Mouse (Mus musculus) left cerebral cortex, adult 2 months (tissue): ENCODE measurements around the gene Slc36a2. TPM values are rescaled to one million over a fixed set of nuclear protein-coding genes. Genes with fewer than 3 reads are reported as not detected.
"Not testable (repeated sequence)": the region's sequence is repeated elsewhere in the genome, so short reads cannot be mapped to it uniquely, and the experiment has no call there.

ENCODE experiments used
- DNase-seq, 2 experiments: peaks; one replicate each; pipeline ENCODE4 v3.0.0; 2021 to 2022; ENCODE audit warnings: low spot score in 2 of 2, mixed read lengths in 1 of 2; ENCODE audit errors: extremely low spot score in 1 of 2
- H3K27ac ChIP-seq: fragments of 200-600 bp; 2 replicates; pipeline ENCODE4 v1.8.1; 2022
- H3K4me3 ChIP-seq: fragments of 200-600 bp; 2 replicates; pipeline ENCODE4 v1.8.1; 2022
- CTCF ChIP-seq: fragments of 200-600 bp; IDR thresholded peaks from 2 replicates; pipeline ENCODE4 v1.8.1; 2022; ENCODE audit warnings: antibody characterized with exemption, mild to moderate bottlenecking, moderate library complexity
- intact Hi-C: fragments of 180-260 bp; cut with DNase I; formaldehyde crosslinking; loops from one replicate; pipeline ENCODE4 v1.15.1; 2025
- total RNA-seq, 2 experiments: library from RNA; stranded (reverse); gene quantifications; 2 replicates each; pipeline ENCODE4 v1.2.3; 2021

Gene Slc36a2
- total RNA-seq, 2 experiments from 2014 or later = 0.32 TPM; not detected in 1

DNA sequence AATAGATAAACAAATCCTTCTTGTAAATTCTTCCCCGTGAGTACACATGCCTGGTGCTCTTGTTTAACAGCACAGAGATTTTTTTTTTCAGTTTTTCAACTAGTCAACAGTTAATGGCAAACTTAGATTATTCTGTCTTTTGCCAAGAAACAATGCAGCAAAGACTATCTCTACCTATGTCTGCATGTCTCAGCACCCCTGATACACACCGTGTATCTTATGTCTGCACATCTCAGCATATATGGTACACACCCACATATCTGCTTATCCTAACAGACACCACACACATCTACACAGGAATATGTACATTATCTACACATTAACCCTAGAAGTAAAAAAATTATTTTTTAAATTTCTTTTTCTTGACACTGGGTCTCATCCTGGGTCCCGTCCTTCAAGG is 58.2 kb downstream of the Slc36a2 start:
- Histone ChIP-seq H3K4me3 (no peak overlapping the region), H3K27ac (no peak overlapping the region)
- intact Hi-C loops = no loop called here
- no peak for TF ChIP-seq CTCF
- no peak for DNase-seq

DNA sequence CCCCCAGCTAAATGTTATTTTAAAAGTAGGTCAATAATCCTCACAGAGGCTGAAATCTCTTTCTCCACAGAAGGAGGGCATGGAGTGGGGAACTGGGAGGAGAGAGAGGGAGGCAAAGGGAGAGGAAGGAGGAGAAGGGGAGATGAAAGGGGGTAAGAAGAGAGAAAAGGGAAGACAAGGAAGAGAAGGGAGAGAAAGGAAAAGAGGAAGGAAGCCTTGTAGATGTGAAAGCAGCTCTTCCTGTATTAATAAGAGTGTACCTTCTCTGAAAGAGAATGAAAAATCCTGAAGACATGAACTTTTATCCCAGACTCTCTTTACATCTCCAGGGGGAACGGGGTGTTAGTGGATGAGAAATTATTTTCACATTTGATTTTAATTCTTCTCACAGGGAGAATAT is 63.4 kb downstream of the Slc36a2 start:
- H3K4me3 ChIP-seq = no peak overlapping the region
- no peak for DNase-seq
- no peak for TF ChIP-seq CTCF
- intact Hi-C loops = no loop called here
- no peak overlapping the region for H3K27ac ChIP-seq

DNA sequence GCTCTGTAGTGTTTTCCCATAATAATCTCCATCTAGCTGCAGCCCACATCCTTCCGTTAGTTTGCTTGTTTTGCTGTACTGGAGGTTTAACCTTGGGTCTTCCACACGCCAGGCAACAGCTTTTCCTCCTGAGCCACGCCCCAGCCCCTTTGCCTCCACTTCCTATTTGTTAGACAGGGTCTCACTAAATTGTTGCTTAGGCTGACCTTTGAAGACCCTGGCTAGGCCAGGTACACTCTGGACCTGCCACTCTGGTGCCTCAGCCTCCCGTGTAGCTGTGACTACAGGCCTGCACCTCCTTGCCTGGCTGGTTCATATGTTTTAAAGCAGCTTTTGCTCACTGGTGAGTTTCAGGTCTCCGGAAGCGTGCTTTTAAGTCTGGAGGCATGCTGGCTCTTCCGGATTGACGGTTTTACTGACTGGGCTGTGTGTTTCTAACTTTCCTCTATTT is 64.0 kb downstream of the Slc36a2 start:
- no peak for DNase-seq
- TF ChIP-seq CTCF = no peak
- Histone ChIP-seq H3K27ac (peak overlapping the region; percentile 40; the same call in 1 of the 2 replicates), H3K4me3 (no peak overlapping the region)
- intact Hi-C loops = no loop called here

GRCm38 (mm10) chr11:55120279-55120678 is 64.6 kb downstream of the Slc36a2 start:
- no peak for TF ChIP-seq CTCF
- no peak for DNase-seq
- Histone ChIP-seq H3K27ac (no peak overlapping the region), H3K4me3 (no peak overlapping the region)
- intact Hi-C loops = no loop called here

GRCm38 (mm10) chr11:55117031-55117430 is 67.8 kb downstream of the Slc36a2 start:
- no peak overlapping the region for H3K4me3 ChIP-seq
- no peak for DNase-seq
- intact Hi-C loops = no loop called here
- no peak for TF ChIP-seq CTCF
- H3K27ac ChIP-seq = no peak overlapping the region

- H3K4me3 ChIP-seq = no peak overlapping the region
- H3K27ac ChIP-seq = no peak overlapping the region
- no peak for DNase-seq
- no peak for TF ChIP-seq CTCF
- intact Hi-C loops = no loop called here
These were observed 68.9 kb downstream of the Slc36a2 start for GRCm38 (mm10) chr11:55116004-55116403.

- no peak for DNase-seq
- Histone ChIP-seq H3K27ac (no peak overlapping the region), H3K4me3 (no peak overlapping the region)
- no peak for TF ChIP-seq CTCF
- intact Hi-C loops = no loop called here
These were observed 70.6 kb downstream of the Slc36a2 start for GRCm38 (mm10) chr11:55114291-55114690.

GRCm38 (mm10) chr11:55113861-55114250 is 71.0 kb downstream of the Slc36a2 start:
- H3K27ac ChIP-seq, DNase-seq, H3K4me3 ChIP-seq, intact Hi-C loops: not testable (repeated sequence)

DNA sequence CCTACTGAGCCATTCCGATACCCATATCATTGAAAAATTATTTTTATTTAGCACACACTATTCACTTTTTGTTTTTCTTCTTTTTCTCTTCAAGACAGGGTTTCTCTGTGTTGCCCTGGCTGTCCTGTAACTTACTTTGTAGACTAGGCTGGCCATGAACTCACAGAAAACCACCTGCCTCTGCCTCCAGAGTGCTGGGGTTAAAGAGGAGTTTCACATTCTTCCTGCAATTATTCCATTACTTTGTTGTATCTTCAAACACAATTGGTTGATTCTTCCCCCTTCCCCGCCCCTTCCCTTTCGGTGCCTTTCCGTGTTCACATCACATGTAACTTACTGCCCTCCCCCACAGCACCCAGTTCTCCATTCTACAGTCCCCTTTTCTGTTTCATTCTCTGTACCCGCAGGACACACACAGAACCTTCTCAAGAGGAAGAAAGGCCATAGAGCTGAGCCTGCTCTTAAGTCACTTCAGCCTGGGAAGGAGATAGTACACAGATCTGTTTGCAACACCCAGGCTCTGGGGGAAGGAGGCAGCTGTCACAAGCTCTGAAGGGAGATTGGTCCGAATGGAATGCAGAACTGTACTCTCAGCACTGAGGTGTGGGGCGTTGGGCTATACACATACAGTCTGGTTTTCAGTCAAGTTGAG is 71.5 kb downstream of the Slc36a2 start:
- no peak overlapping the region for H3K4me3 ChIP-seq
- intact Hi-C loops = no loop called here
- TF ChIP-seq CTCF = no peak
- DNase-seq = no peak
- H3K27ac ChIP-seq = no peak overlapping the region

DNA sequence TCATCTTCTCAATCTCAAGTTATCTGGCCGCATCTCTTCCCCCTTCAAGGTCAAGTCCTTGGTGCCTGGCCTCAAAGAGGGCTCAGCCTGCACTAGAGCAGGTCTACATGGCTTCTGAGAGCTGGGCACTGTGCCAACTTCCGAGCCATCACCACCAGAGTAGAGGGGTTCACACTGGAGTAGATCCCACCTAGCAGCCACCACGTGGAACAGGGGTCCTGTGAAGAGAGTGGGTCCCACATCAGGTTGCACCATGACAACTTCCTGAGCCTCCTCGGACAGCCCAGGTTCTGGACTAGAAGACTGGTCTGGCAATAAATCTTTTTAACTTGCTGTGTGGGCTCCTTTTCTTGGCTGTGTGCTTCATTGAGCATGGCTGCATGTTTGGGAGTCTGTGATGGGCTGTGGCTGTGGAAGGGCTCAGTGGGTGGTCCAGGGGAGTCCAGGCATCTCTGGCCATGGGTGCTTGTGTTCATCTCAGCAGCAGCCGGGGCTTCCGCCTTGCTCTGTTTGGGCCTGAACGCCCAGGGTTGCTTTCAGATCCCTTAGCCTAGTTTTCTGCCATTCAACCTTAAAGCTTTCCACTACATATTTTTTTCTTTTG is 74.2 kb downstream of the Slc36a2 start:
- TF ChIP-seq CTCF = no peak
- intact Hi-C loops = no loop called here
- Histone ChIP-seq H3K4me3 (no peak overlapping the region), H3K27ac (no peak overlapping the region)
- no peak for DNase-seq

- intact Hi-C loops = no loop called here
- DNase-seq = no peak
- H3K27ac ChIP-seq = no peak overlapping the region
- H3K4me3 ChIP-seq = no peak overlapping the region
- TF ChIP-seq CTCF = no peak
These were observed 75.2 kb downstream of the Slc36a2 start for GRCm38 (mm10) chr11:55109521-55110300.

Other genes starting within 250 kb of the Slc36a2 start
- 10 to 100 TPM; 38.3 to 38.4 TPM for gene Tnip1, start 222.2 kb downstream of the Slc36a2 start, total RNA-seq
- 10 to 100 TPM; 85.5 to 86.7 TPM for gene Anxa6, start 151.6 kb downstream of the Slc36a2 start, total RNA-seq
- gene Ccdc69, start 106.9 kb downstream of the Slc36a2 start, total RNA-seq = under 1 TPM in 1 of 2 experiments, not detected in 1; 0.32 TPM
- 10 to 100 TPM; 30.6 to 30.7 TPM for gene Gm2a, start 87.0 kb downstream of the Slc36a2 start, total RNA-seq
- gene Slc36a3, start 33.4 kb downstream of the Slc36a2 start, total RNA-seq = not detected
- gene Slc36a1, start 19.3 kb upstream of the Slc36a2 start, total RNA-seq = 10 to 100 TPM; 74.0 to 79.1 TPM
- gene Fat2, start 151.5 kb upstream of the Slc36a2 start, total RNA-seq = under 1 TPM; 0.26 to 0.29 TPM
- 100 to 1,000 TPM; 177 to 202 TPM for gene Sparc, start 238.1 kb upstream of the Slc36a2 start, total RNA-seq